Mouse (Mus musculus) CD4-positive naive resting alpha-beta T cell, adult 57 days (primary cell): Measurements from ENCODE around the gene Tbc1d20. TPM values are rescaled to one million over a fixed set of nuclear protein-coding genes. Genes with fewer than 3 reads are reported as not detected.

Experiments used
- total RNA-seq: library from RNA; stranded (reverse); gene quantifications from one replicate; pipeline ENCODE4 v1.2.4, GENCODE M21; 2023

Tbc1d20 gene
- total RNA-seq: 55.5 TPM

DNA sequence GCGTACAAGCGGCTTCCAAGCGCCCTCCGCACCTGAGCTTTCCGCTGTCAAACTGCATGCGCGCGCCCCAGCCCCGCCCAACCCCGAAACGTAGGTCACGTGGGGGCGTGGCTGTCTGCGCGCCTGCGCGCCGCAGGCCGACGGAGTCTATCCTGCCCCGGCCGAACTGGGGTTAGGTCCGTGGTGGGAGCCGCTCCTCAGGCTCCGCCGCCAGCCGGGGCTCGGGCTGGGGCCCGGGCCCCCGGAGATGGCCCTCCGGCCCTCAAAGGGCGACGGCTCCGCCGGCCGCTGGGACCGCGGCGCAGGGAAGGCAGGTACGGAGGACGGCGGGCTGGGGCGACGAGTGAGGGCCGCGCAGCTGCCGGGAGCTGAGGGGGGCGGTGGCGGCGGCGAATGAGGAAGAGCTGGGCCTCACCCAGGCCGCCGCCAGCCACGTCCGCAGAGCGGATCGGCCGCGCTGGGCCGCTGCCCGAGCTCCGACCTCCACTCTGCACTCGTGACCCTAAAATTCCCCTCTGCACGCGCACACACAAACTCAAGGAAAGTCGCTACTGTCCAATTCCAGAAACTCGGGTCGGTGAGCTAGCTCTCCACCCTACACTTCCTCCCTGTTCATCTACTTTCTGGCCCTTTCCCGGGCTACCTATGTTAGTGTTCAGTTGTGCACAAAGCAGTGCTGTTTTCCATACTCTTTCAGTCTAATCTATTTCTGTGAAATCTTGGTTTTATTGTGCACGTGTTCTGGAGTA is at the start of gene Tbc1d20:
Gene Tbc1d20, plus strand, starts transcription at position 102 of the 749 bp plus-strand sequence.

DNA sequence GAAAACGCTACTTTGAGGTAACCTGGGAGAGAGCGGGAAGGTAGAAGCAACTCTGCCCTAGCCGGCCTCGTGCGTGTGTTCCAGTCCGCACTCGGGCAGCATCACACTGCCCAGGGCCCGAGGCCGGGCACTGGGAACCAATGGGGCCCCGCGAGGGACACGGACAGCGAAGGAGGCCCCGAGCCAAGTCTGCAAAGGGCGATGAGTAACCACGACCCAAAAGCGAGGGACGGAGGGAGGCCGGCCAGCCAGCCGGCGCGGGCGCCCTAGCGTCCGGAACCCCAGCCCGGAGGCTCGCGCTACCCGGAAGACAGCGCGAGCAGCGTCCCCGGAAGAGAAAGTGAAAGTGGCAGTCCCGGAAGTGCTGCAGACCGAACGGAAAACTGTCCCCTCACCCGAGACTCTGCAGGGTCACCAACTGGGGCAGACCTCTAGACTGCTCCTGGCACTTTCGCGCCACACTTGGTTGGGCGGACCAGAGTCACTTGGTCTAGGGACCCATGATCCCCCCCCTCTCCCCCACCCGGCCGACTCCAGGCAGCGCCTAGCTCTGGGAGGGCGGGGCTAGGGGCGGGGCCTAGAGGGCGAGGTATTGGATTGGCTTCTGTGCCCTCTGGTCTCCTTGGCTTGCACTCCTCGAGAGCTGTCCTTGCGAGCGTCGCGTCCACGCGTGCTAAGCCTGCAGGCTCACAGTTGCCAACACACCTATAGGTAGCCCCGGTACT is 38.6 kb downstream of the Tbc1d20 start, which contains the start of gene Rbck1:
Gene Rbck1, minus strand, starts transcription at position 553 of the 725 bp plus-strand sequence.

DNA sequence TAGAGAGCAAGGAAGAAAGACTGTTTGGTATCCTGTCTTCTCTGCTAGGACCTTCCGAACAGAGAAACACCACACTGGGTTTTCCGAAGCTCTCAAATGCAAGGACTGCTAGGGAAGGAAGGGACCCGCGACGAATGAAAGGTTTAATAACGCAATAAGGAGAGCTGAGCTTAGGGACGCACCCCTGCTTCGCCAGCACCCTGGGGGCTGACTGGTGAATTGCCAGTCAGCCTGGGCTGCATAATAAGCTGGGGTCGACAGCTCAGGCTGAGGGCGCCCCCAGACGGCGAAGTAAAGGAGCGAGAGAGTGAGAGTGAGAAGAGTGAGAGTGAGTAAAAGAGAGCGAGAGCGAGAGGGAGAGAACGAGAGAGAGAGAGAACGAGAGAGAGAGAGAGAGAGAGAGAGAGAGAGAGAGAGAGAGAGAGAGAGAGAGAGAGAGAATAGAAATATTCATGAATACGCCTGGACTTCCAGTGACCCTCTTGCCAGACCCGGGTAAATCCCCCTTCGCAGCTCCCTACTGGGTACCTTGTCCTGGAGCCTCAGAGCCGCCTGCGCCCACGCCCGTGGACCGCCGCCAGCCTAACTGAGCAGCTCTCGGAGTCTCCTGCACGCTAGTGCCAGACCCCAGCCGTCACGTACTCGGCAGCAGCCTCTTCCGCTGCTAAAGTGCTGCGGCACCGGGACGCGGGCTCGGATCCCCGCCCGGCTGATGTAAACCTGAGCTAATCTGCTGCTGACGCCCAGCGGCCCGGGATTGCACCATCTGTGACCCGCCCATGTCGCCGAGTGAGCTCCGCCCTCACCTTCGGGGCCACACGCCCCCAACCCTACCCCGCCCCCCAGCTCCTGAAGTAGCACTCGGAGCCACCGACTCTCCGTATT is 49.9 kb downstream of the Tbc1d20 start, which contains the start of gene Trib3:
Gene Trib3, minus strand, starts transcription at position 704 of the 885 bp plus-strand sequence.

Other genes starting within 250 kb of the Tbc1d20 start
- gene Scrt2, start 212.3 kb upstream of the Tbc1d20 start, total RNA-seq: not detected
- 0.68 TPM for gene Srxn1, start 188.3 kb upstream of the Tbc1d20 start, total RNA-seq
- gene Tcf15, start 150.3 kb upstream of the Tbc1d20 start, total RNA-seq: not detected
- 114 TPM for gene Csnk2a1, start 67.0 kb upstream of the Tbc1d20 start, total RNA-seq
- gene Rbck1, start 38.8 kb downstream of the Tbc1d20 start, total RNA-seq: 215 TPM
- gene Trib3, start 50.2 kb downstream of the Tbc1d20 start, total RNA-seq: 20.3 TPM
- gene Nrsn2, start 82.8 kb downstream of the Tbc1d20 start, total RNA-seq: not detected
- 0.80 TPM for gene Sox12, start 104.2 kb downstream of the Tbc1d20 start, total RNA-seq
- 1.0 TPM for gene Zcchc3, start 121.2 kb downstream of the Tbc1d20 start, total RNA-seq
- not detected for gene 6820408C15Rik, start 121.8 kb downstream of the Tbc1d20 start, total RNA-seq
- gene Defb23, start 170.8 kb downstream of the Tbc1d20 start, total RNA-seq: not detected
- gene Defb20, start 183.2 kb downstream of the Tbc1d20 start, total RNA-seq: not detected
- not detected for gene Defb22, start 196.3 kb downstream of the Tbc1d20 start, total RNA-seq
- gene Defb26, start 217.9 kb downstream of the Tbc1d20 start, total RNA-seq: not detected
- not detected for gene Defb28, start 224.4 kb downstream of the Tbc1d20 start, total RNA-seq
- gene Defb29, start 246.3 kb downstream of the Tbc1d20 start, total RNA-seq: not detected